8 mouse cellular contexts compared by ENCODE assay signal in genomic region chr12:119470260-119470659, GRCm38 (mm10).
DNase-seq lines count a peak whose midpoint lies in the region; TF ChIP-seq lines count a peak whose summit lies in the region.

No protein-coding gene starts in this region.

- H3K27me3 ChIP-seq in thymus, adult 2 months (ENCODE audit: control insufficient read depth, insufficient read depth, low read length) = no peaks in the 10 kb centered on the region
- no peaks in the 10 kb centered on the region for H3K27me3 ChIP-seq in kidney, adult 2 months (replicated peaks; ENCODE audit: control insufficient read depth, insufficient read depth, low read length)

- no peaks in the 10 kb centered on the region for H3K36me3 ChIP-seq in thymus, adult 2 months (ENCODE audit: control insufficient read depth, insufficient read depth, low read length)
- H3K36me3 ChIP-seq in kidney, adult 2 months (ENCODE audit: control insufficient read depth, insufficient read depth, low read length) = no peaks in the 10 kb centered on the region

- H3K27ac ChIP-seq in thymus, adult 2 months (ENCODE audit: control insufficient read depth, insufficient read depth, low read length) = no peak overlapping the region
- no peak overlapping the region for H3K27ac ChIP-seq in kidney, adult 2 months (ENCODE audit: insufficient read depth, low read depth, low read length)

- H3K4me3 ChIP-seq in thymus, adult 2 months (ENCODE audit: control insufficient read depth, insufficient read depth, low read length) = no peak overlapping the region
- no peak overlapping the region for H3K4me3 ChIP-seq in kidney, adult 2 months (ENCODE audit: insufficient read depth, low read depth, low read length)

- TF ChIP-seq POLR2A in thymus, adult 2 months (IDR thresholded peaks at IDR 0.05; ENCODE audit: control insufficient read depth, extremely low read depth, insufficient read depth, low read length, poor library complexity) = no peak
- no peak for TF ChIP-seq POLR2A in kidney, adult 2 months (IDR thresholded peaks at IDR 0.05; ENCODE audit: low read depth, low read length)

- peak; percentile 8 for DNase-seq in adrenal gland, postnatal 14 days
- DNase-seq in adrenal gland, adult 18-20 months (ENCODE audit: low spot score in 2 of 2) = no peak
- peak; percentile 2 for DNase-seq in thymus, adult 2 months
- no peak for DNase-seq in thymus, postnatal 36 days
- peak; percentile 39 for DNase-seq in kidney, adult 2 months
- peak; percentile 4 for DNase-seq in retina, postnatal 7 days (ENCODE audit: low read depth, low spot score)
- DNase-seq in frontal cortex, adult 2 months (ENCODE audit: extremely low spot score in 1 of 2, low spot score in 1 of 2) = no peak
- DNase-seq in cerebellum, adult 11 months = no peak

- H3K4me1 ChIP-seq in thymus, adult 2 months (replicated peaks; ENCODE audit: control insufficient read depth, insufficient read depth, low read length) = no peaks in the 10 kb centered on the region
- no peaks in the 10 kb centered on the region for H3K4me1 ChIP-seq in kidney, adult 2 months (ENCODE audit: control insufficient read depth, insufficient read depth, low read length)

- TF ChIP-seq CTCF in thymus, adult 2 months (IDR thresholded peaks at IDR 0.05; ENCODE audit: borderline replicate concordance, control insufficient read depth, extremely low read depth, insufficient read depth, low read length, poor library complexity) = no peak
- peak; percentile 18; the same call in 1 of the 2 replicates for TF ChIP-seq CTCF in kidney, adult 2 months (conservative IDR thresholded peaks at IDR 0.05; ENCODE audit: insufficient read depth, insufficient read length, low read depth, low read length)

Comparison
In these comparisons a context has a peak if more than half of its experiments do, and no peak if none do; other contexts are left out.
1. DNase-seq: peak in adrenal gland, postnatal 14 days (single experiment), thymus, adult 2 months (single experiment), kidney, adult 2 months (single experiment) and retina, postnatal 7 days (single experiment); none in adrenal gland, adult 18-20 months (0 of 2), thymus, postnatal 36 days (0 of 2), frontal cortex, adult 2 months (0 of 2) and cerebellum, adult 11 months (single experiment).